Mouse (Mus musculus) kidney, postnatal 0 days (tissue): ENCODE measurements at regions not wholly inside any gene's neighbourhood (a gene's known extent, or its start where the extent isn't known, plus 50 kb on each side); places are given as distances from the start of the nearest gene placed in this dataset.
A peak's percentile ranks its signal among the peaks of the same experiment; 100 is the strongest.

ENCODE experiments used
- ATAC-seq: fragments of 200-750 bp; cut with Nextera tagmentation; replicated peaks from 2 replicates; pipeline ENCODE4 v1.8.0; 2017; ENCODE audit warnings: low read depth, moderate number of reproducible peaks, moderate TSS enrichment, moderate library complexity; ENCODE audit not compliant: low FRiP score
- DNase-seq: peaks from one replicate; pipeline ENCODE4 v3.0.0-alpha.2; 2016; ENCODE audit warnings: low spot score
- H3K27ac ChIP-seq: fragments of 300-500 bp; sonication (generic); 2 replicates; pipeline ENCODE4 v1.5.1; 2014; ENCODE audit warnings: mild to moderate bottlenecking
- H3K27me3 ChIP-seq: fragments of 300-500 bp; sonication (generic); 2 replicates; pipeline ENCODE4 v1.6.1; 2014; ENCODE audit warnings: low read length, mixed read lengths; ENCODE audit not compliant: insufficient read depth
- H3K36me3 ChIP-seq: fragments of 300-500 bp; sonication (generic); 2 replicates; pipeline ENCODE4 v1.6.1; 2014; ENCODE audit warnings: low read length, mixed read lengths; ENCODE audit not compliant: insufficient read depth
- H3K4me1 ChIP-seq: fragments of 300-500 bp; sonication (generic); replicated peaks from 2 replicates; pipeline ENCODE4 v1.6.1; 2014; ENCODE audit warnings: antibody characterized with exemption, low read length, mixed read lengths; ENCODE audit not compliant: insufficient read depth
- H3K4me2 ChIP-seq: fragments of 300-500 bp; sonication (generic); 2 replicates; pipeline ENCODE4 v1.6.1; 2014; ENCODE audit warnings: mild to moderate bottlenecking, low read length, moderate library complexity, mixed read lengths
- H3K4me3 ChIP-seq: fragments of 300-500 bp; sonication (generic); replicated peaks from 2 replicates; pipeline ENCODE4 v1.5.1; 2014; ENCODE audit warnings: low read depth, low read length
- H3K9ac ChIP-seq: fragments of 300-500 bp; sonication (generic); 2 replicates; pipeline ENCODE4 v1.6.1; 2014; ENCODE audit warnings: low read depth, low read length
- H3K9me3 ChIP-seq: fragments of 300-500 bp; sonication (generic); replicated peaks from 2 replicates; pipeline ENCODE4 v1.6.1; 2016; ENCODE audit warnings: low read length, inconsistent platforms, mixed read lengths
- CTCF ChIP-seq: IDR thresholded peaks from 2 replicates; pipeline ENCODE4 v1.5.1; 2016; ENCODE audit warnings: antibody characterized with exemption, low read depth, mild to moderate bottlenecking, moderate library complexity
- WGBS: fragments of 180-500 bp; shearing (Covaris S2); extraction: QIAGEN DNeasy Blood & Tissue Kit; methylation state at CpG from one replicate; pipeline ENCODE4 v1.1.7; 2014; 5-methylcytosine and 5-hydroxymethylcytosine counted together

GRCm38 (mm10) chr9:90533372-90533771, 262.8 kb upstream of the Tbc1d2b start:
- Histone ChIP-seq H3K4me3 (no peak overlapping the region), H3K4me1 (no peaks in the 10 kb centered on the region), H3K9me3 (no peaks in the 10 kb centered on the region), H3K36me3 (no peaks in the 10 kb centered on the region), H3K9ac (no peak overlapping the region), H3K27me3 (no peaks in the 10 kb centered on the region), H3K4me2 (no peak overlapping the region), H3K27ac (no peak overlapping the region)
- ATAC-seq (no peak), DNase-seq (no peak)
- no peak for TF ChIP-seq CTCF

DNA sequence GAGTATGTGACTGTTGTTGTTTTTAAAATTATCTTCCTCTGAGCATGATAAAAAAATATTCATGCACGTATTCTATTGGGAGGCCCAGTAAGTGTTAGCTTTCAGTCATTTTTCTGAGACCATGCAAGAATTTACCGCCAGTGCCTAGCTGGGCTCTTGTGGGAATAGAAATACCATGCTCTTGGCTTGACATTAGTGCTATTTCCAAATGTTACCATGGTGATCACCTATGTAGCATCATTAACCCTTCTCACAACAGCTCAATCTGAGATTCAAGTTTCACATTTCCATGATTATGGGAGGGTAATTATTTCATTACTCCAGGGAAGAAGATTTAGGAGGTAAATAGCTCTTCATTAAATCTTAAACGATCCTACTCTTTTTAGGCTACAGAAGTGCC, 250.6 kb upstream of the Tbc1d2b start:
- Histone ChIP-seq H3K27me3 (no peaks in the 10 kb centered on the region), H3K4me1 (no peaks in the 10 kb centered on the region), H3K9me3 (no peaks in the 10 kb centered on the region), H3K36me3 (no peaks in the 10 kb centered on the region), H3K9ac (no peak overlapping the region), H3K4me2 (no peak overlapping the region), H3K27ac (no peak overlapping the region), H3K4me3 (no peak overlapping the region)
- no peak for TF ChIP-seq CTCF
- 83% methylated on average over 3 of the region's 3 CpGs for WGBS
- DNase-seq (no peak), ATAC-seq (no peak)

DNA sequence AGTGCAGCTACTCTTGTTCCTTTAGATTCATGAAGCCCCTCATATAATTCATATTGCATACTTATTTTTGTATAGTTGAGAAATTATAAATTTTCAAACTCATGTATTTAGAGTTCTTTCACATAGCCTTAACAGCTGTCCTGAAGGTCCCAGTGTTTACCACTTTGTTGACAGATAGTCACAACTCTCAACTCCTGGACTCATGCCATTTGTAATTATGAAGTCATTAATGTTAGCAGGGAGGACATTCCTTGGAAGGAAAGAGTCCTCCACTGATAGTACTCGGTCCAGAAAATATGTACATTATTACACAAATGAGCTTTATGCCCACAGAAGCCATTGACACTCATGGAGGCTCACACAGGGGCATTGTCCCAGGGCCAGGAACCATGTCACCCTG, 224.3 kb upstream of the Tbc1d2b start:
- H3K36me3 ChIP-seq: no peaks in the 10 kb centered on the region
- no peak overlapping the region for H3K27ac ChIP-seq
- no peak overlapping the region for H3K4me2 ChIP-seq
- no peaks in the 10 kb centered on the region for H3K4me1 ChIP-seq
- 51% methylated on average over 1 of the region's 1 CpGs for WGBS
- H3K9me3 ChIP-seq: no peaks in the 10 kb centered on the region
- no peak overlapping the region for H3K4me3 ChIP-seq
- TF ChIP-seq CTCF: no peak
- H3K27me3 ChIP-seq: no peaks in the 10 kb centered on the region
- no peak for ATAC-seq
- H3K9ac ChIP-seq: no peak overlapping the region
- peak; percentile 6 for DNase-seq

GRCm38 (mm10) chr9:90490561-90491152, 220.1 kb upstream of the Tbc1d2b start:
- Histone ChIP-seq H3K4me3 (no peak overlapping the region), H3K4me1 (no peaks in the 10 kb centered on the region), H3K9me3 (no peaks in the 10 kb centered on the region), H3K36me3 (no peaks in the 10 kb centered on the region), H3K27me3 (no peaks in the 10 kb centered on the region), H3K9ac (no peak overlapping the region), H3K27ac (no peak overlapping the region), H3K4me2 (no peak overlapping the region)
- no peak for DNase-seq
- ATAC-seq: no peak
- 69% methylated on average over 7 of the region's 7 CpGs for WGBS
- TF ChIP-seq CTCF: no peak

DNA sequence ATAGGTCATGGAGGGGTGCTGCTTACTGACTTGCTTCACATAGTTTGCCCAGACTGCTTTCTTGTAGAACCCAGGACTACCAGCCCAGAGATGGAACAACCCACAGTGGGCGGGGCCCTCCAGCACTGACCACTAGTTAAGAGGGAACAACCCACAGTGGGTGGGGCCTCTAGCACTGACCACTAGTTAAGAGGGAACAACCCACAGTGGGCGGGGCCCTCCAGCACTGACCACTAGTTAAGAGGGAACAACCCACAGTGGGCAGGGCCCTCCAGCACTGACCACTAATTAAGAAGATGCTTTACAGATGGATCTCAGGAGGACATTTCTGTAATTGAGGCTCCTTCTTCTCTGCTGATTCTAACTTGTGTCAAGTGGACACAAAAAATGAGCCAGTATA, 180.0 kb upstream of the Tbc1d2b start:
- Histone ChIP-seq H3K4me3 (no peak overlapping the region), H3K4me1 (no peaks in the 10 kb centered on the region), H3K27ac (no peak overlapping the region), H3K27me3 (no peaks in the 10 kb centered on the region), H3K4me2 (no peak overlapping the region), H3K9ac (no peak overlapping the region), H3K36me3 (no peaks in the 10 kb centered on the region), H3K9me3 (no peaks in the 10 kb centered on the region)
- TF ChIP-seq CTCF: no peak
- 95% methylated on average over 2 of the region's 2 CpGs for WGBS
- no peak for DNase-seq
- ATAC-seq: no peak

DNA sequence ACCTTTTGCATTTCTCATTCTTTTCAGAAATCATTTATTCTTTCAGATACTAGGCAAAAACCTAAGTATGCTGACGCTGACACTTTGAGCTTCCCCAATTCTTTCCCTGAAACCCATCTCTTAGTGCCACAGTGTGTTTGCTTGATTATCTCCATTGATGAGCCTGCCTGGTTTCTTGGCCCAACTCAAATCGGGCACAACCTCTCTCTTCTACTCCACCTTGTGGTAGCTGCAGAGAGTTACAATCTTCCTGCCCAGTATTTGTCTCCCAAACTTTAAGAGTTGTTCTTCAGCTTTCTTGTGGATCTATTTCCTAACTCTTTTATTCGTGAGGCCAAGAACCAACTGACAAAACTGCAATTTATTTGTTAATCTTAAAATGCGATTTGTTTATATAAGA, 176.4 kb upstream of the Tbc1d2b start:
- Histone ChIP-seq H3K27me3 (no peaks in the 10 kb centered on the region), H3K4me1 (no peaks in the 10 kb centered on the region), H3K9me3 (no peaks in the 10 kb centered on the region), H3K36me3 (no peaks in the 10 kb centered on the region), H3K9ac (no peak overlapping the region), H3K27ac (no peak overlapping the region), H3K4me2 (no peak overlapping the region), H3K4me3 (no peak overlapping the region)
- WGBS: 17% methylated on average over 4 of the region's 4 CpGs
- ATAC-seq (no peak), DNase-seq (peak; percentile 69)
- peak; percentile 79 for TF ChIP-seq CTCF

GRCm38 (mm10) chr9:90434902-90435301, 164.3 kb upstream of the Tbc1d2b start:
- no peak overlapping the region for H3K4me3 ChIP-seq
- H3K36me3 ChIP-seq: no peaks in the 10 kb centered on the region
- no peak for TF ChIP-seq CTCF
- no peaks in the 10 kb centered on the region for H3K4me1 ChIP-seq
- 29% methylated on average over 4 of the region's 4 CpGs for WGBS
- ATAC-seq (no peak), DNase-seq (peak; percentile 7)
- no peak overlapping the region for H3K27ac ChIP-seq
- H3K9ac ChIP-seq: no peak overlapping the region
- H3K9me3 ChIP-seq: no peaks in the 10 kb centered on the region
- no peak overlapping the region for H3K4me2 ChIP-seq
- no peaks in the 10 kb centered on the region for H3K27me3 ChIP-seq
